Mouse (Mus musculus) frontal cortex, postnatal 25 days (tissue): ENCODE results near the gene Chrna4.

Experiments used
- DNase-seq, 2 experiments: peaks; one replicate each; pipeline ENCODE4 v3.0.0; 2022; ENCODE audit warnings: low spot score in 2 of 2

The Chrna4 gene

DNA sequence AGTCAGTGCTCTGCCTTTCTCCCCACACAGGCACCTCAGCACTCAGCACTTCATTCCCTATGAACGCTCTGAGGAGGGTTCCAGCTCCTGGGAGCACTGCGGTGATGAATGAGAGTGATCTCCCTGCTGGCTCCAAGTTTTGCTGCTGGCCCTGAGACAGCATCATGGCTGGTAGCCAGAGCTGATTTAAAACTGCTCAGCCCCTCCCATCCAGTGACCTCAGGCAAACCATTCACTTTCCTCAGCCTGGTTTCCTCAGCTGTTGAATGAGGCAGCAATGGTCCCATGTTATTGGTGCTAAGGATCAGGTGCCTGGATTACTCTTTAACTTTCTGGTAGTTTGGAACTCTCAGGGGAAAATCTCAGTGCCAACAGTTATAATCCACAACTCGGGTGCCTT is at the start of gene Chrna4:
TSS of gene Chrna4 (minus strand) at position 110 of the 400 bp plus-strand sequence.
- DNase-seq = no peak

DNA sequence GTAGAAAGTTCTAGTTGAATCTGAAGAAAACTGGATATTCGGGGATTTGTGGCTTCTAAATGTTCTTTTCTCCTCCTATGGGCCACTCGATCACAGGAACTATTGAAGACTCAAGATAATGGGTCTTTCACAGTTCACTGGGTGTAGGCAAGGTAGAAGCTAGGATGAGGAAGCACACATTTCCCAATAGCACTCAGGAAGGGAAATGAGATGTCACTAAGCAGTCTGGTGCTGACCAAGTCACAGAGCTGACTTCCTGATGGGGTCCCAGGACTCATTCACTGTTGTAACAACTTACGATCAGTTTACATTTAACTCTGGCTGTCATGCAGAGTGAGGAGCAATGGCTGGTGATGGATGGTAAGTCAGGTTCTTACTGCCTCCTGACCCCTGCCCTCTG is 46.8 kb upstream of the Chrna4 start:
- no peak for DNase-seq

DNA sequence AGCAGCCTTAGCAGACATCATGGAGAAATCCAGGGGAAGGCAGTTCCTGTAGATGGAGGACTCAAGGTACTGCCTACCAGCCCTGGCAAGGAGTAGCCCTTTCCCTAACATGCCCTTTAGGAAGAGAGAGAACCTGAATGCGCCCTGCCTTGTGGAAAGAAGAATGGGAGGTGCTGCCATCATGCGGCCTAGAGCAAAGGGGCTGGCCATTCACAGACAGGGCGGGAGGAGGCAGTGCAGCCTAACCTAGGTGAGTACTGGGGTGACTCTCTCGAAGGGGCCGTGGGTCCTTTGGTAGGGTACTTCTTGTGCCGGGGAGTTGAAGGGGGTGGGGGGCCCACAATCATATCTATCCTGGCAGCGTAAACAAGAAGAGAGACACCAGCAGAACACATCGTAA is 41.7 kb upstream of the Chrna4 start:
- no peak for DNase-seq

DNA sequence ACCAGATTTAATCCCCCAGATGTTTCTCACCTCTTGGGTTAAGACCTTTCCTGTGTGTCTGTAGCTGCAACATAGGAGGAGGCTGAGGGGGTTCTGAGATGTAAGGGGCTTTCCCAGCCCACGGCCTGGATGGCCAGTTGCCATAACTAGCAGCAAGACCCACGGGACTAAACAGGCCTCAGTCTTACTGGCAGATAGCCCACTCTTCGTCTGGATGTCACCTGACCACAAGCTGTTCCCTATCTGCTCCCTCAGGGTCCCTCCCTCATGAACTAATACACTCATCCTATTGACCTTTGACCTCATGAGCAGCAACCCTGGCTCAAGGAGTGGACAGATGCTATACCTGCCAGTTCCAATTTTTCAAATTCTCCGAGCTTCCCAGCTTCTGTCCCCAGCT is 40.6 kb upstream of the Chrna4 start:
- no peak for DNase-seq

DNA sequence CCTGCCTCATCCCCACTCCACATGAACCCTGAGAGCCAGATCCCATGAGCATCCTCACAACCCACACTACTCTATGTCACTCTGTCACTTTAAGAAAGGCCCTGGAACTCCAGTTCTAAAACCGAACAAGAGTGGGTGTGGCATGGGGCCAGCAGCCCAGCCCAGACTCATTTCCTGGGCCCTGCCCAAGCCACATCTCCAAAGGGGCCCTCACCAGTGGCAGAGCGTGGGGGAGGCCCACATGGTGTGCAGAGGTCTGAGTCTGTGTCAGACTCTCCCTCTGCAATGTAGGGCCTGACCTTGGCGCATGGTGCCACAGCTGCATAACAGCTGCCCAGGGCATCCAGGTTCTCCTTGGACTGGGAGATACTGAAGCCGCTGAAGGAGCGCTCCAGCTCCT is 37.5 kb upstream of the Chrna4 start:
- DNase-seq = peak in 1 of 2 experiments; percentile 44

DNA sequence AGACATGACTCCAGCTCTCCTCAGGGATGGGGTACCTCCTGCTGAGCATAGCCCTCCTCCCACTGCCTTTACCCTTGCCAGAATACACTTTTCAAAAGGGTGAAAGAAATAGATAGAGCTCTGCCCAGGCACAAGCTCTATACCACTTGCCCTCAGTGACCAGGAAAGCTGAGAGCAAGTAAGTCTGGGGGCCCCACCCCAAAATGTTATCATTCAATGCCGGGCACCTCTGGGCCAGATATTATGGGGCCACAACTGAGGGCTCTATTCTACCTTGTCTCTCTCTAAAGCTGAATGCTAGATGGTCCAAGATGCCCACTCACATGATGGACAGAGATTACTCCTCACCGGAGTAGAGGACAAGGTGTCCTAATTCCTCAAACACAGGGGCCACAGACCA is 36.2 kb upstream of the Chrna4 start:
- DNase-seq = no peak

DNA sequence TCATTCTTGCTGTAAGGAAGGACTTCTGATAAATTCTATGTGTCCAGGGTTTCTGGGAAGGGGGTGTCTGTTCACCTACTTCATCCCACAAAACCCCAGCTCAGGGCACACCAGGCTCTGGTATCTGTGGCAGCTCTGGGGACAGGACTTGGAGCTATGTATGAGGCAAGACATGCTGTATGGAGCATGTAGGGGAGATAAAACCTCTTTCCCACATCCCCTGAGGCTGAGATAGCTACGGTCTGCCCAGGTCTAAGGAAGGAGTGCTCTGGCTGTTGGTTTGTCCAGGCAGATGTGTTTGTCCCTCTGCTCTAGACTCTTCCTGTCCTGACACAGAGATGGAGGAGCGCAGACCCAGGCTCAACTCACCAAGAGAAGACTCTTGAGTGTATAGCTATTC is 35.6 kb upstream of the Chrna4 start:
- no peak for DNase-seq

DNA sequence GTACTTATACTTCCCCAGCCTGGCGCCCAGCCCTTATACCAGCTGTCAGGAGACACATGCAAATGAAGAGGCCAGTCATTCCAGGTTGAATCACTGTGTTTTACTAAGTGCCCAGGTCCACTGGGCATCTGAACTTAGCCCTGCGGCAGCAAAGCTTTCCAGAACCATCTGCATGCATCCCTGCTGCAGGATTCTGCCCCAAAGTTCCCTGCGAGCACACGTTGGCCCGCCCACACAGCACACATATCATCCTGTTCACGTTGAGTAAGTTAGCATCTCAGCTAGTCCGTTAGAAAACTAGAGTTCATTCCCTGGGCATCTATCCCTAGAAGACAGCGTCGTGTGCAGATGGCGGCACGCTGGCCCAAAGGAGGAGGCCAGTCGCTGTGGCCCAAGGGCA is 32.2 kb upstream of the Chrna4 start:
- DNase-seq = no peak

DNA sequence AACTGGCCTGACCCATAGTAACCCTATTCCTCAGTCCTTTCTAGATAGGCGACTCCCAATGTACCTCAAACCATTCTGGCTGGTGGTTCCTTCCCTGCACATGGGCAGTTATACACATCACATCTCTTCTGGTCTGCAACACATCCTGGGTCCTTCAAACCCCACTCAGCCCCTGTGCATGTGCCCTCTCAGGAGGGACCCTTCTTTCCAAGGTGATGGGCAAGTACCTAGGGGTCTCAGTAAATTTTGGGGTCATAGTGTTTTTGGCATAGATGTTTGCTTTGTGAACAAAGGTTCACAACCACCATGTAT is 29.0 kb upstream of the Chrna4 start:
- DNase-seq = no peak

DNA sequence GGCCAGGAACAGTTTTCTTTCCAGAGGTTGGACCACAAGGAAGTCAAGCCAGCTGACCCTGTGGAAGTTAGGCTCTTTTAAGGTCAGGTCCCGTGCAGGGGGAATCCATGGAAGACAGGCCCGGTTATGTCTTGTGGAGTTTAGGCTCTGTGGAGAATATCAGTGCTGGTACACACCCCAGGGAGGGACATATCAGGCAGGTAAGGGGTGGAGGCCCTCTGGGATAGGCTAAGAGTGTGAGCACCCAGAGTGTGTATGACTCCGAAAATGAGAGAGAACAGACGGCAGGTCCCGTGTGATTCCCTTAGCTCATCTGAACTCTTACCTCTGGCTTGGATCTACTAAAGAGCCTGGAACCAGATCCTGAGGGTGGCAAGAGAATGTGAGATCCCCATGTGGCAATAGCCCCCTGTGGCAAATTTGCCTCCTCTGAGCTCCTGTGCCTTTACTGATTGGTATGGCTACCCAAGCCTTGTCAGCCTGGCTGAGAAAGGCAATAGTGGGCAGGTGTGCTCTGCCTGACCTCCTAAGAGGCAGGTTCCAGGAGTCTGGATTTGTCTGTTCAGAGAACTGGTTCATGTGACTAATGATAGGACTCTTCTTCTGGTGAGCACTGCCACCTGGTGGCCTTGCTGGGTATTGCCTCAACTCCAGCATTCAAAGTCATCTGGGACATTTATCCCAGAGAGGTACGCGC is 28.5 kb upstream of the Chrna4 start:
- peak; percentile 91 to 97 for DNase-seq

DNA sequence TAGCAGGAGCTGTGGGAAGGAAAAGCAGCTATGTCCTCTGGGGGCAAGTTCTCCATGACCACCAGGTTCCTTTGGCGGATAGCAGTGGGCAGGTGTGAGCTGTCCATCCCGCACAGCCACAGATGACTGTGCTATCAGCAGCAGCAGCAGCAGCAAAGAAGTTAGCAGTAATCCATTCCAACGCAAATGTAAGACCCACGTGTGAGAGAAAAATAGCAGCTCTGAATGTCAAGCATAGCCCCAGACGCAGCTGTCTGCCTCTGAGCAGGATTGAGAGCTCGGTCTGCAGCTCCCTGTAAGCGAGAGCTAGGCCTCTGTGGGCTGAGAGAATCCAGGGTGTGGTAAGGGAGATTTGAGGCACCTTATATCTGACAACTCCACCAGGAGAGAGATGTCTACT is 26.8 kb upstream of the Chrna4 start:
- peak; percentile 42 to 51 for DNase-seq

DNA sequence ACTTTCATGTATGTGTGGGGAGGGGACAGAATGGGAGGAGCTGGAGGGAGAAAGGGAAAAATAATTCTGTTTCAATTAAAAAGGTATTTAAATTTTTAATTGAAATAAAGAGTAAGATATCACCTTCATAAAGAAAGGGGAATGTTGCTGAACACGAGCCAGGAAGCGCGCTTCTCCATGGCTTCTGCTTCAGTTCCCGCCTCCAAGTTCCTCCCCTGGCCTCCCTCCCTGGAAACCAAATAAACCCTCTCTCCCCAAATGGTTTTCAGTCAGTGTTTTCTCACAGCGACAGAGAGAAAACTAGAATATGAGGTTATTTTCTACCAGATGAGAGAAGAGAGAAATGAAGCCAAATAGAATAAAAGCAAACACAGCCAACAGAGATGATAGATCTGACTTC is 25.2 kb upstream of the Chrna4 start:
- DNase-seq = no peak

DNA sequence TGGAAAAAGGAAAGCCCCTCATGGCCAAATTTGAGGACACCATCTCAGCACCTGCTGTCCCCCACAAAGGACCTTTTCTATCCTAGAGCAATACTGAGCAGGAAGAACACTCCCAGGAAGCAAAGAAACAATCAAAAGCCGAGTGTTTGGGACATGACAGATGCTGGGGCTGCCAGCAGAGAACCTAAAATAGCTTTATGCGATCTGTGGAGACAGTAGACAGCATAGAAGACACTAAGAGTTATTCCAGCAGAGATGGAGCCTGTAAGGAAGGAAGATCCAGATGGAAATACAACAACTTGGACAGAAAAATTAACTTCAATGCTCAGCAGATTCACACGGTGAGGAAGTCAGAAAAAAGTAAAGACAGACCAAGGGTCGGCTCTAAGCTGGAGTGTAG is 22.5 kb upstream of the Chrna4 start:
- no peak for DNase-seq

DNA sequence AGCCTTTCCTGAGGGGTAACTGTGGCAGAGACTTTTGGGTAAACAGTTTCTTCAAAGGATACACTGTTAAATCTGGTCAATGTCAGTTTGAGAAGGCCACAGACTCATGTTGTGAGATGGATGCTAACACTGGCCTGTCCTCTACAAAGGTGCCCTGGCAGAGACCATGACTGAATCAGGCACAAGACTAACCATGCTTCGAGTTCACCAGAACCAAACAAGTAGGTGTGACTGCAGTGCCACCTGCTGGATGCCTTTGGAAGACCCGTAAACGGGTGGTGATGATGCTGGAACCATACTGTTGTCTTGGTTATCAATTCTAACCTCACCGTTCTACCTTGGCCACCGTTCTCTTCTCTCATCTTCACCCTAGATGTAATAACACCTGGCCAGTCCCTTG is 16.8 kb upstream of the Chrna4 start:
- DNase-seq = peak; percentile 78 to 88

DNA sequence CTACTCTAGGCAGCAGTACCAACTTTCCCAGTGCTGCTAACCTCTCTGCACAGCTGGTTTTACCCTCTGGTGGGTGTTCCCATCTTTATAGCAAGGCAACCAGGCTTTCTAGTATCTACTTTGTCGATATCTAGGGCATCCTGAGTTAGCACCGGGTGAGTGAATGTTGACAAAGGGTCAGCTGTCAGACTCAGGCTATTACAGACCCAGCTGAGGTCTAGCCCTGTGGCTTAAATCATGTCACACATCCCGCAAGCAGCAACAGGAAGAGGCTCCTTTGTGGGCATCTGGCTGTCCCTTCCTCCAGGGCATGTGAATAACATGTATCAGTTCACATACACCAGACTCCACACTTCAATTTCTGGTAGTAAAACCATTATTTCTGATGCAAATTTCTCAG is 14.8 kb upstream of the Chrna4 start:
- DNase-seq = no peak

DNA sequence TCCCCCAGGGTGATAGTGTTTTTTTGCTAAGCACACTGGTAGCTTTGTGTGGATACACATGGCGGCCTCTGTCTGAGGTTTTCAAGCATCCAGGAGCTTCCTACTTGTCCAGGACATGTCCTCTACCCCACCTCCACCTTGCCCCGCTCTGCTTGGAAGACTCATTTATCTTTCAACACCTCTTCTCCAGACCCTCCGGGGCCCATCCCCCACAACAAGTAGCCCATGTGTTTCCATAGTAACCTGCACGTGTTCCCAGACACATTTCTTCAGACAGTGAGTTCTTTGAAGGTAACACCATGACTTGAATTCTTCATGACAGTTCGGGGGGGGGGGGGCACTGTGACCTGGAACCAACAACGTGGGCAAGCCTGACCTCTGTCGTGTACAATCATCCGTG is 14.0 kb upstream of the Chrna4 start:
- DNase-seq = no peak

DNA sequence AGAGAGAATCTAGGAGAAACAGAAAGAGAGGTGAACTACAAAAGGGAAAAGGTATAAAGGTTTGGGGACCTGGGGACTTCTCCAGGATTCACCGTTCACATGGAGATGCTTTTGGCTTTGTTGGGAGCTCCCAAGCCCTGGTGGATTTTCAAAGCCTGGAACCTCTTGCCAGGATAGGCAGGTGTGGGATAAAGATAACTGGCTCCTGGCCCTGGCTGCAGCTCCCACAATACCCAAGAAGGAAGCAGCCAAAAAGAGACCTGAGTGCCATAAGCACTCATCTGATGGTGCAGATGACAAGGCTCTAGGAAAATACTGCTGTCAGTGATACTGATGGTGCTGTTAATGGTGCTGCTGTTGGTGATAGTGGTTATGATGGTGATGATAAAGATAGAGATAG is 8.8 kb upstream of the Chrna4 start:
- no peak for DNase-seq

DNA sequence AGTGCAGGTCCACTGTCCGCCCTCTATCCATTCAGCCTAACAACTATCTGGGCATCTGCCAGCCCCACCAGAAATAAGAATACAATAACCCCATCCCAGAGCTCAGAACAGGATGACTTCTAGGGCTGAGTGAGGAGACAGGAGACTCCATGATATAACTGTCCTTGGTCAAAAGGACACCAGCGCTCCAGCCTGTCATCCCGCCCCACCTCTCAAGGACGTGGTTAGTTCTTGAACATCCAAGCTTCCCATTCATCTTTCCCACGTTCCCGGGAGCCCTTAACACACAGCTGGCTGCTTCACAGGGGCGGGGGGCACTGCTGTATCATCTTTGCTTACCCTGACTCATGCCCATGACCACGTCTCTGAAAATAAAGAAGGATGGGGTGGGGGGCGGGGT is 5.6 kb upstream of the Chrna4 start:
- DNase-seq = no peak

DNA sequence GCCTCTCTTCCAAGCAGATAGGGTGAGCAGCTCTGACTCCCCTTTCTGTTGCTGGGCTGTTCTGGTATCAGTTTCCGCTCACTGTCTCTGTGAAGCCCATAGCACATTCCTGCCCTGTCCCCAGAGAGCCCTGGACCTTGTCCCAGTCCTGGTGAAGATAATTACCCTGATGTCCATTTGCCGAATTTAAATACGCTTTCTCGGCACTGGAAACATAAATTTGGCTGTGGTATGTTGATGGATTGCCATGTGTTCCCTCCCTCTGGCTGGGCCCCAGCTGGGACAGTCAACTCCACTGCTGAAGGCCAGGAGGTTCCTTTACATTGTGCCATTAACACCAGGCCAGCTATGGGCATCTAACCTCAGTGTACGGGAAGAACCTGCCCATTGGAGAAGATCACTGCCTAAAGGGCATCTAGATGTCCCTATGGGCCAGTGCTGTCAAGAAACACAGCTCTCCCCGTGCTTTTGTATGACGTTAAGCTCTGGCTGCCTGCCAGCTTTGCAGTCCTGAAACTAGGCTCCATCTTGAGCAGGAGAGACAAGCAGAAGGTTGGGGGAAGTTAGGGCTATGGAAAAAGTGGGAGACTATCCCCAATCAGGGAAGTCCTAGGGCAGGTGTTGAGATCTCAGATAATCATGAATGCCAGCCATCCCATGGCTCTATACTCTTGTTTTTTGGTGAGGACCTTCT is 5.1 kb upstream of the Chrna4 start:
- no peak for DNase-seq

DNA sequence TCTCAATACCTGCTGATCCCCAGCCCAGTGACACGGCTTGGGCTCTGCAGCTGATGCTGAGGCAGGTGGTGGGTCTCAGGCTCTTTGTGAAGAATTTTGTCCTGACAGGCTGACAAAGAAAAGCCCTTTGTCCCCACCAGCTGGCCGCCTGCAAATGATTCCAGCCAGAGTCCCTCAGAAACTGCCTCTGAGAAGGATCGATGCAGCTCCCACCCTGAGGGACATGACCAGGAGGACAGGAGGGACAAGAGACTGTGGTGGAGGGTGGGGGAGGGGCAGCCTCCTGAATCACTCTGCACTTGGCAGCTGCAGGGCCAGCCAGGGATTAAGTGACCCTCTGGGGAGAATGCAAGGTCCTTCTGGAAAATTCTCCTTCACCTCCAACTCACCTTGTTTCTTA is 655 bp upstream of the Chrna4 start:
- DNase-seq = no peak

DNA sequence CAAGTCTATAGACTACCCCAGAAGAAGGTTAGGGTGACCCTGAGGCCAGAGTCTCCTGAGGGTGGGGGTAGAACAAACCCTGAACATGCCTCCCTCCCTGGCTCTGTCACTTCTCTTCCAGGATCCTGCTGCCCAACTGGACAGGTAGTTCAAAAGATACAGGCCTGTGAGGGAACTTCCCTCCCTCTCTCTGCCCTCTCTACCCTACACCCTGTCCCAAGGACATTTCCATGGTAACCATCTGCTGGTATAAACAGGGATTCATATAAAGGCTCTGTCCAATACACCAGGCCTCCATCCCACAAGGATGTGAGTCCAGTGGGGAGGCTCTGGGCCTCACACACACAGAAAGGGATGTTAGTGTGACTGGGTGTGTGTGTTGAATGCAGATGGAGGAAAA is 970 bp downstream of the Chrna4 start:
- DNase-seq = no peak

DNA sequence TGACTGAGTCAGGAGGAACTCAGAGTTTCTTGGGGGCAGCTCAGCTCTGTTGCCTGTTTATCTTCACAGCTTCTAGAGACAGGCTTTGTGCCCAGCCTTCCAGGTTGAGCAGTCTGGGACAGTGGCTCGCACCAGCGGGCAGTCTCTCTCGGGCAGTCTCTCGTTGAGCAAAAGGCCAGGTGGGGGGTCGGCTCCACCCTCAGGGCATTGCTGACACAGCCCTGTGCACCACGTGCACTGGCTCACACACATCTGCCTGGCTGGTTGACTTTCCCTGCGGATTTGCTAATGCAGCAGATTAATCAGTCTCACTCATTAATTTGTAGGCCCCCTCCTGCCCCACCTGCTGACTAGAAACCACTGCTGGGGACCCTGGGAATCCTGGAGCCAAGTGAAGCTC is 1.4 kb downstream of the Chrna4 start:
- no peak for DNase-seq

DNA sequence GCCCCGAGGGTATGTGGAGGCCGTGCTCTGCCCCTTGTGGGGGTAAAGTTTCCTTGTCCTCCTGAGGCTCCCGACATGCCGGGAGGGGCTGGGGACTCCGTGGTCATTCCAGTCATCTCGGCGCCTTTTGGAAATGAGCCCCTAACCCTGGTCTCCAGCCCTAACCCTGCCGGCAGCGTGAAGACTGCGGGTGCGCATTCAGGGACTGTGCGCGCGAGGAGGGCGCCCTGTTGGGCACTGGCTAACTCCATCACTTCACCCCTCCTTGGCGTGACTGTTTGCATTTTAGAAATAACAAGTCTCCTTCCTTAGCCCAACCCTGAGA is 4.0 kb downstream of the Chrna4 start:
- DNase-seq = no peak
